Mouse (Mus musculus) lung, postnatal 36 days (tissue): ENCODE measurements around the gene Klhl18.
"Not testable (repeated sequence)": the region's sequence is repeated elsewhere in the genome, so short reads cannot be mapped to it uniquely, and the experiment has no call there.

ENCODE experiments used
- DNase-seq: peaks from one replicate; pipeline ENCODE4 v3.0.0; 2022; ENCODE audit warnings: mixed read lengths

The Klhl18 gene

GRCm38 (mm10) chr9:110419511-110420112, 56.9 kb downstream of the Klhl18 start, which contains the start of gene Ngp:
Ngp (plus strand) TSS chr9:110419747.
- no peak for DNase-seq

- DNase-seq, result peak; percentile 94
Observed at GRCm38 (mm10) chr9:110413785-110414184, 62.7 kb downstream of the Klhl18 start.

GRCm38 (mm10) chr9:110412926-110413325, 63.6 kb downstream of the Klhl18 start:
- DNase-seq, result peak; percentile 73

- peak; percentile 96 for DNase-seq
Observed at GRCm38 (mm10) chr9:110410908-110411887, 65.3 kb downstream of the Klhl18 start.

- DNase-seq, result peak; percentile 96
Observed at GRCm38 (mm10) chr9:110408099-110408773, 68.3 kb downstream of the Klhl18 start, which contains the start of gene Ptpn23. Ptpn23 (minus strand) TSS chr9:110408213.

- DNase-seq, result peak; percentile 11
Observed at GRCm38 (mm10) chr9:110407311-110408098, 69.0 kb downstream of the Klhl18 start.

GRCm38 (mm10) chr9:110403240-110403639, 73.3 kb downstream of the Klhl18 start:
- DNase-seq, result not testable (repeated sequence)

GRCm38 (mm10) chr9:110402731-110403130, 73.8 kb downstream of the Klhl18 start:
- DNase-seq, result no peak

GRCm38 (mm10) chr9:110400650-110401049, 75.8 kb downstream of the Klhl18 start:
- peak; percentile 39 for DNase-seq

GRCm38 (mm10) chr9:110393295-110393694, 83.2 kb downstream of the Klhl18 start:
- DNase-seq, result no peak

GRCm38 (mm10) chr9:110390843-110391242, 85.7 kb downstream of the Klhl18 start:
- no peak for DNase-seq

- no peak for DNase-seq
Observed at GRCm38 (mm10) chr9:110388011-110388410, 88.5 kb downstream of the Klhl18 start.

GRCm38 (mm10) chr9:110384369-110384929, 92.0 kb downstream of the Klhl18 start:
- DNase-seq, result no peak

- DNase-seq, result no peak
Observed at GRCm38 (mm10) chr9:110381292-110381691, 95.2 kb downstream of the Klhl18 start.

GRCm38 (mm10) chr9:110380662-110381061, 95.8 kb downstream of the Klhl18 start:
- peak; percentile 36 for DNase-seq

- no peak for DNase-seq
Observed at GRCm38 (mm10) chr9:110379361-110379760, 97.1 kb downstream of the Klhl18 start.

- DNase-seq, result not testable (repeated sequence)
Observed at GRCm38 (mm10) chr9:110377655-110378054, 98.8 kb downstream of the Klhl18 start.
